Mouse (Mus musculus): Measurements from ENCODE around the gene Msmp. TPM values are rescaled to one million over a fixed set of nuclear protein-coding genes. Genes with fewer than 3 reads are reported as not detected.
"Not testable (repeated sequence)": the region's sequence is repeated elsewhere in the genome, so short reads cannot be mapped to it uniquely, and the experiment has no call there.

Gene Msmp
- polyA plus RNA-seq, 1 experiment from 2014 or later: not detected

- Histone ChIP-seq H3K79me2 (ENCODE audit: inconsistent target) (no peaks in the 10 kb centered on the region), H3K4me3 (ENCODE audit: inconsistent target) (no peak overlapping the region), H3K27ac (no peak overlapping the region)
Measured at GRCm38 (mm10) chr4:43604751-43605685, 20.7 kb upstream of the Msmp start.

GRCm38 (mm10) chr4:43604099-43604498 lies 19.8 kb upstream of the Msmp start:
- H3K4me3 ChIP-seq (ENCODE audit: inconsistent target): no peak overlapping the region
- no peaks in the 10 kb centered on the region for H3K36me3 ChIP-seq (ENCODE audit: inconsistent target)
- WGBS (ENCODE audit: missing documents): 71% methylated on average over 3 of the region's 3 CpGs
- no peaks in the 10 kb centered on the region for H3K79me2 ChIP-seq (ENCODE audit: inconsistent target)
- no peak overlapping the region for H3K27ac ChIP-seq

More at GRCm38 (mm10) chr4:43604751-43605685, 20.7 kb upstream of the Msmp start:
- WGBS (ENCODE audit: missing documents): 35% methylated on average over 9 of the region's 9 CpGs
- H3K36me3 ChIP-seq (ENCODE audit: inconsistent target): no peaks in the 10 kb centered on the region

GRCm38 (mm10) chr4:43600195-43600934 lies 16.1 kb upstream of the Msmp start:
- no peaks in the 10 kb centered on the region for H3K79me2 ChIP-seq (ENCODE audit: inconsistent target)
- H3K27ac ChIP-seq: no peak overlapping the region
- no peaks in the 10 kb centered on the region for H3K36me3 ChIP-seq (ENCODE audit: inconsistent target)
- WGBS (ENCODE audit: missing documents): 92% methylated on average over 9 of the region's 9 CpGs
- no peak overlapping the region for H3K4me3 ChIP-seq (ENCODE audit: inconsistent target)

- Histone ChIP-seq H3K36me3 (ENCODE audit: inconsistent target) (no peaks in the 10 kb centered on the region), H3K79me2 (ENCODE audit: inconsistent target) (no peaks in the 10 kb centered on the region), H3K27ac (no peak overlapping the region), H3K4me3 (ENCODE audit: inconsistent target) (no peak overlapping the region)
- 93% methylated on average over 7 of the region's 7 CpGs for WGBS (ENCODE audit: missing documents)
Measured at GRCm38 (mm10) chr4:43598650-43599380, 14.5 kb upstream of the Msmp start.

- Histone ChIP-seq H3K4me3 (ENCODE audit: inconsistent target) (no peak overlapping the region), H3K27ac (no peak overlapping the region), H3K36me3 (ENCODE audit: inconsistent target) (no peaks in the 10 kb centered on the region), H3K79me2 (ENCODE audit: inconsistent target) (no peaks in the 10 kb centered on the region)
- WGBS (ENCODE audit: missing documents): 74% methylated on average over 4 of the region's 4 CpGs
Measured at GRCm38 (mm10) chr4:43598200-43598599, 13.9 kb upstream of the Msmp start.

- 100% methylated on average over 2 of the region's 2 CpGs for WGBS (ENCODE audit: missing documents)
- H3K4me3 ChIP-seq (ENCODE audit: inconsistent target); H3K79me2 ChIP-seq (ENCODE audit: inconsistent target); H3K27ac ChIP-seq; H3K36me3 ChIP-seq (ENCODE audit: inconsistent target): not testable (repeated sequence)
Measured at GRCm38 (mm10) chr4:43596597-43596996, 12.3 kb upstream of the Msmp start.

GRCm38 (mm10) chr4:43593453-43593852 lies 9.2 kb upstream of the Msmp start:
- 44% methylated on average over 3 of the region's 3 CpGs for WGBS (ENCODE audit: missing documents)
- H3K27ac ChIP-seq: no peak overlapping the region
- H3K4me3 ChIP-seq (ENCODE audit: inconsistent target): no peak overlapping the region
- no peaks in the 10 kb centered on the region for H3K79me2 ChIP-seq (ENCODE audit: inconsistent target)
- H3K36me3 ChIP-seq (ENCODE audit: inconsistent target): no peaks in the 10 kb centered on the region

- Histone ChIP-seq H3K79me2 (ENCODE audit: inconsistent target) (no peaks in the 10 kb centered on the region), H3K36me3 (ENCODE audit: inconsistent target) (no peaks in the 10 kb centered on the region), H3K27ac (no peak overlapping the region), H3K4me3 (ENCODE audit: inconsistent target) (no peak overlapping the region)
- 88% methylated on average over 3 of the region's 3 CpGs for WGBS (ENCODE audit: missing documents)
Measured at GRCm38 (mm10) chr4:43591961-43592360, 7.7 kb upstream of the Msmp start.

GRCm38 (mm10) chr4:43591543-43591942 lies 7.2 kb upstream of the Msmp start:
- Histone ChIP-seq H3K79me2 (ENCODE audit: inconsistent target) (no peaks in the 10 kb centered on the region), H3K27ac (no peak overlapping the region), H3K4me3 (ENCODE audit: inconsistent target) (no peak overlapping the region), H3K36me3 (ENCODE audit: inconsistent target) (no peaks in the 10 kb centered on the region)
- WGBS (ENCODE audit: missing documents): 31% methylated on average over 5 of the region's 5 CpGs

- WGBS (ENCODE audit: missing documents): 39% methylated on average over 7 of the region's 7 CpGs
- Histone ChIP-seq H3K27ac (no peak overlapping the region), H3K79me2 (ENCODE audit: inconsistent target) (no peaks in the 10 kb centered on the region), H3K36me3 (ENCODE audit: inconsistent target) (peaks cover 14% of the 10 kb centered on the region), H3K4me3 (ENCODE audit: inconsistent target) (no peak overlapping the region)
Measured at GRCm38 (mm10) chr4:43587681-43588080, 3.4 kb upstream of the Msmp start.

- WGBS (ENCODE audit: missing documents): 30% methylated on average over 8 of the region's 8 CpGs
- Histone ChIP-seq H3K36me3 (ENCODE audit: inconsistent target) (peaks cover 27% of the 10 kb centered on the region), H3K79me2 (ENCODE audit: inconsistent target) (no peaks in the 10 kb centered on the region), H3K4me3 (ENCODE audit: inconsistent target) (no peak overlapping the region), H3K27ac (no peak overlapping the region)
Measured at GRCm38 (mm10) chr4:43586411-43586810, 2.1 kb upstream of the Msmp start.

- peaks cover 30% of the 10 kb centered on the region for H3K36me3 ChIP-seq (ENCODE audit: inconsistent target)
- H3K4me3 ChIP-seq (ENCODE audit: inconsistent target): no peak overlapping the region
- WGBS (ENCODE audit: missing documents): 92% methylated on average over 10 of the region's 10 CpGs
- H3K27ac ChIP-seq: no peak overlapping the region
- H3K79me2 ChIP-seq (ENCODE audit: inconsistent target): no peaks in the 10 kb centered on the region
Measured at GRCm38 (mm10) chr4:43585682-43586081, 1.4 kb upstream of the Msmp start.

- H3K27ac ChIP-seq: no peak overlapping the region
- 77% methylated on average over 7 of the region's 7 CpGs for WGBS (ENCODE audit: missing documents)
- no peak overlapping the region for H3K4me3 ChIP-seq (ENCODE audit: inconsistent target)
- H3K79me2 ChIP-seq (ENCODE audit: inconsistent target): peaks cover 6% of the 10 kb centered on the region; the same call in 1 of the 2 replicates
- peaks cover 30% of the 10 kb centered on the region for H3K36me3 ChIP-seq (ENCODE audit: inconsistent target)
Measured at GRCm38 (mm10) chr4:43583421-43583820, 873 bp downstream of the Msmp start.

- Histone ChIP-seq H3K36me3 (ENCODE audit: inconsistent target) (peaks cover 30% of the 10 kb centered on the region), H3K79me2 (ENCODE audit: inconsistent target) (peaks cover 12% of the 10 kb centered on the region; the same call in 1 of the 2 replicates), H3K4me3 (ENCODE audit: inconsistent target) (no peak overlapping the region), H3K27ac (no peak overlapping the region)
- 54% methylated on average over 5 of the region's 5 CpGs for WGBS (ENCODE audit: missing documents)
Measured at GRCm38 (mm10) chr4:43582241-43582640, 2.1 kb downstream of the Msmp start.
